In genomic region chr6:113427397-113427796, GRCm38 (mm10) we compare ENCODE assay signal across 9 mouse cellular contexts. TPM values are rescaled to one million over a fixed set of nuclear protein-coding genes. Genes with fewer than 3 reads are reported as not detected.
DNase-seq lines count a peak whose midpoint lies in the region; ATAC-seq and TF ChIP-seq lines count a peak whose summit lies in the region.
"Had no signal": no experiment of that assay in that cellular context is flagged by ENCODE, and none has a peak within 500 bp of the region (broad histone marks: within the 10 kb centered on the region; RNA-seq: fewer than 3 reads in every experiment).

No protein-coding gene starts in this region.

- H3K9ac ChIP-seq in midbrain, embryonic 11.5 days (ENCODE audit: low read length) = no peak overlapping the region
- H3K9ac ChIP-seq in midbrain, embryonic 13.5 days (replicated peaks) = no peak overlapping the region
- H3K9ac ChIP-seq in embryonic facial prominence, embryonic 11.5 days (replicated peaks; ENCODE audit: low read length) = no peak overlapping the region
- H3K9ac ChIP-seq: hindbrain, embryonic 15.5 days had no signal

- ATAC-seq in midbrain, embryonic 11.5 days (ENCODE audit: low FRiP score) = no peak
- no peak for ATAC-seq in midbrain, embryonic 13.5 days
- no peak for ATAC-seq in embryonic facial prominence, embryonic 11.5 days (replicated peaks; ENCODE audit: insufficient number of reproducible peaks, low FRiP score, low TSS enrichment, low read depth)
- peak; percentile 90 for ATAC-seq in megakaryocyte progenitor cell, adult 5-6 weeks (replicated peaks; ENCODE audit: poor library complexity)

- H3K36me3 ChIP-seq in midbrain, embryonic 11.5 days (ENCODE audit: control insufficient read depth, insufficient read depth, low read length) = no peaks in the 10 kb centered on the region
- H3K36me3 ChIP-seq in midbrain, embryonic 13.5 days = no peaks in the 10 kb centered on the region
- no peaks in the 10 kb centered on the region for H3K36me3 ChIP-seq in embryonic facial prominence, embryonic 11.5 days (replicated peaks; ENCODE audit: control insufficient read depth, insufficient read depth, low read depth, low read length)
- H3K36me3 ChIP-seq: hindbrain, embryonic 15.5 days had no signal

- H3K27ac ChIP-seq in cerebellum, adult 2 months (ENCODE audit: insufficient read depth, low read length) = no peak overlapping the region
- H3K27ac ChIP-seq in midbrain, embryonic 11.5 days (ENCODE audit: low read depth, low read length) = no peak overlapping the region
- H3K27ac ChIP-seq in midbrain, embryonic 13.5 days = no peak overlapping the region
- no peak overlapping the region for H3K27ac ChIP-seq in embryonic facial prominence, embryonic 11.5 days (replicated peaks; ENCODE audit: low read depth, low read length)
- H3K27ac ChIP-seq: hindbrain, embryonic 15.5 days had no signal

- intact Hi-C loops in left cerebral cortex, postnatal 25 days (cut with DNase I) = no loop called here

- no peak for TF ChIP-seq POLR2A in cerebellum, adult 2 months (IDR thresholded peaks at IDR 0.05; ENCODE audit: borderline replicate concordance, insufficient read depth, low read length)

- H3K9me3 ChIP-seq in midbrain, embryonic 11.5 days (ENCODE audit: control insufficient read depth, low read length) = no peaks in the 10 kb centered on the region; the same call in 1 of the 2 replicates
- H3K9me3 ChIP-seq in midbrain, embryonic 13.5 days = no peaks in the 10 kb centered on the region
- H3K9me3 ChIP-seq in embryonic facial prominence, embryonic 11.5 days (replicated peaks; ENCODE audit: control insufficient read depth, low read length) = no peaks in the 10 kb centered on the region
- H3K9me3 ChIP-seq: hindbrain, embryonic 15.5 days had no signal

- no peak overlapping the region for H3K4me2 ChIP-seq in midbrain, embryonic 11.5 days
- no peak overlapping the region for H3K4me2 ChIP-seq in midbrain, embryonic 13.5 days (replicated peaks)
- no peak overlapping the region for H3K4me2 ChIP-seq in embryonic facial prominence, embryonic 11.5 days (ENCODE audit: low read depth, low read length)
- H3K4me2 ChIP-seq: hindbrain, embryonic 15.5 days had no signal

- peak; percentile 52; the same call in 1 of the 2 replicates for TF ChIP-seq CTCF in cerebellum, adult 2 months (IDR thresholded peaks at IDR 0.05; ENCODE audit: borderline replicate concordance, insufficient read depth, low read depth, low read length)

- no peaks in the 10 kb centered on the region for H3K4me1 ChIP-seq in cerebellum, adult 2 months (ENCODE audit: control insufficient read depth, insufficient read depth, low read length)
- H3K4me1 ChIP-seq in midbrain, embryonic 11.5 days (ENCODE audit: control insufficient read depth, insufficient read depth, low read length) = no peaks in the 10 kb centered on the region
- no peaks in the 10 kb centered on the region for H3K4me1 ChIP-seq in midbrain, embryonic 13.5 days (replicated peaks)
- no peaks in the 10 kb centered on the region for H3K4me1 ChIP-seq in embryonic facial prominence, embryonic 11.5 days (ENCODE audit: control insufficient read depth, insufficient read depth, low read length)
- H3K4me1 ChIP-seq: hindbrain, embryonic 15.5 days had no signal

- H3K27me3 ChIP-seq in cerebellum, adult 2 months (ENCODE audit: control insufficient read depth, insufficient read depth, low read length) = no peaks in the 10 kb centered on the region
- no peaks in the 10 kb centered on the region for H3K27me3 ChIP-seq in midbrain, embryonic 11.5 days (ENCODE audit: control insufficient read depth, insufficient read depth, low read length)
- H3K27me3 ChIP-seq in midbrain, embryonic 13.5 days = no peaks in the 10 kb centered on the region
- H3K27me3 ChIP-seq in embryonic facial prominence, embryonic 11.5 days (ENCODE audit: control insufficient read depth, insufficient read depth, low read length) = no peaks in the 10 kb centered on the region
- H3K27me3 ChIP-seq: hindbrain, embryonic 15.5 days had no signal

- WGBS in cerebellum, adult 2 months = 64% methylated on average over 3 of the region's 3 CpGs
- 62% methylated on average over 3 of the region's 3 CpGs for WGBS in midbrain, embryonic 11.5 days
- 65% methylated on average over 3 of the region's 3 CpGs for WGBS in midbrain, embryonic 13.5 days
- WGBS in embryonic facial prominence, embryonic 11.5 days = 64% methylated on average over 3 of the region's 3 CpGs

- no peak overlapping the region for H3K4me3 ChIP-seq in cerebellum, adult 2 months (replicated peaks; ENCODE audit: insufficient read depth, low read depth, low read length)
- no peak overlapping the region for H3K4me3 ChIP-seq in midbrain, embryonic 11.5 days (ENCODE audit: low read depth, low read length)
- H3K4me3 ChIP-seq in midbrain, embryonic 13.5 days (replicated peaks) = no peak overlapping the region
- no peak overlapping the region for H3K4me3 ChIP-seq in embryonic facial prominence, embryonic 11.5 days (ENCODE audit: low read depth, low read length)
- H3K4me3 ChIP-seq: hindbrain, embryonic 15.5 days had no signal

- DNase-seq in cerebellum, adult 2 months = no peak
- DNase-seq in cerebellum, adult 9-10 months = no peak
- peak; percentile 92 for DNase-seq in midbrain, embryonic 11.5 days (ENCODE audit: low spot score, missing footprints)
- DNase-seq in embryonic facial prominence, embryonic 11.5 days (ENCODE audit: low spot score) = peak; percentile 54
- no peak for DNase-seq in ovary, postnatal 36 days (ENCODE audit: low spot score)
- no peak for DNase-seq in left cerebral cortex, postnatal 25 days (ENCODE audit: low spot score in 2 of 2)

RNA-seq across cellular contexts. Expression of gene Cidec, which starts 8.2 kb away (rescaled TPM):
- polyA plus RNA-seq in cerebellum, adult 2 months (2012; rRNA removed) = 0.10 and 0.30 TPM in 2 replicates
- polyA plus RNA-seq in midbrain, embryonic 11.5 days (2014; fragmentation: Nextera tagmentation; extraction: Ambion mirVana) = not detected in 2 replicates
- 0.12 TPM in 1 of 2 replicates, not detected in the other for polyA plus RNA-seq in midbrain, embryonic 13.5 days (2015; fragmentation: Nextera tagmentation; extraction: Ambion mirVana)
- not detected in 2 replicates for polyA plus RNA-seq in embryonic facial prominence, embryonic 11.5 days (2014; fragmentation: Nextera tagmentation; extraction: Ambion mirVana)
- total RNA-seq in megakaryocyte progenitor cell, adult 5-6 weeks (2015) = not detected in 2 replicates
- not detected in 2 replicates for total RNA-seq in megakaryocyte progenitor cell, adult 5-6 weeks (2017)
- total RNA-seq in left cerebral cortex, postnatal 25 days (2021) = not detected
- polyA plus RNA-seq: hindbrain, embryonic 15.5 days had no signal

RNA-seq across cellular contexts. Expression of gene Rpusd3, which starts 8.3 kb away (rescaled TPM):
- polyA plus RNA-seq in cerebellum, adult 2 months (2012; rRNA removed) = 37.4 and 45.9 TPM in 2 replicates
- 26.6 and 32.0 TPM in 2 replicates for polyA plus RNA-seq in midbrain, embryonic 11.5 days (2014; fragmentation: Nextera tagmentation; extraction: Ambion mirVana)
- 20.8 and 23.0 TPM in 2 replicates for polyA plus RNA-seq in midbrain, embryonic 13.5 days (2015; fragmentation: Nextera tagmentation; extraction: Ambion mirVana)
- polyA plus RNA-seq in embryonic facial prominence, embryonic 11.5 days (2014; fragmentation: Nextera tagmentation; extraction: Ambion mirVana) = 25.7 and 27.2 TPM in 2 replicates
- total RNA-seq in megakaryocyte progenitor cell, adult 5-6 weeks (2015) = 3.5 and 5.7 TPM in 2 replicates
- 9.2 and 11.8 TPM in 2 replicates for total RNA-seq in megakaryocyte progenitor cell, adult 5-6 weeks (2017)
- 10 to 100 TPM; 17.0 to 21.0 TPM for total RNA-seq in left cerebral cortex, postnatal 25 days (2021)

RNA-seq across cellular contexts. Expression of gene Jagn1, which starts 15.0 kb away (rescaled TPM):
- 58.4 and 61.0 TPM in 2 replicates for polyA plus RNA-seq in cerebellum, adult 2 months (2012; rRNA removed)
- polyA plus RNA-seq in midbrain, embryonic 11.5 days (2014; fragmentation: Nextera tagmentation; extraction: Ambion mirVana) = 73.1 and 75.0 TPM in 2 replicates
- polyA plus RNA-seq in midbrain, embryonic 13.5 days (2015; fragmentation: Nextera tagmentation; extraction: Ambion mirVana) = 84.3 and 87.6 TPM in 2 replicates
- 72.6 and 77.6 TPM in 2 replicates for polyA plus RNA-seq in embryonic facial prominence, embryonic 11.5 days (2014; fragmentation: Nextera tagmentation; extraction: Ambion mirVana)
- total RNA-seq in megakaryocyte progenitor cell, adult 5-6 weeks (2015) = 76.3 and 85.0 TPM in 2 replicates
- total RNA-seq in megakaryocyte progenitor cell, adult 5-6 weeks (2017) = 21.7 and 28.0 TPM in 2 replicates
- 10 to 100 TPM; 40.9 to 47.4 TPM for total RNA-seq in left cerebral cortex, postnatal 25 days (2021)

RNA-seq across cellular contexts. Expression of gene Il17re, which starts 30.9 kb away (rescaled TPM):
- 4.8 and 9.2 TPM in 2 replicates for polyA plus RNA-seq in cerebellum, adult 2 months (2012; rRNA removed)
- polyA plus RNA-seq in midbrain, embryonic 11.5 days (2014; fragmentation: Nextera tagmentation; extraction: Ambion mirVana) = 0.19 and 0.40 TPM in 2 replicates
- 0.13 TPM in 1 of 2 replicates, not detected in the other for polyA plus RNA-seq in midbrain, embryonic 13.5 days (2015; fragmentation: Nextera tagmentation; extraction: Ambion mirVana)
- polyA plus RNA-seq in embryonic facial prominence, embryonic 11.5 days (2014; fragmentation: Nextera tagmentation; extraction: Ambion mirVana) = 1.2 and 2.3 TPM in 2 replicates
- 0.44 and 1.2 TPM in 2 replicates for total RNA-seq in megakaryocyte progenitor cell, adult 5-6 weeks (2015)
- 0.21 and 0.34 TPM in 2 replicates for total RNA-seq in megakaryocyte progenitor cell, adult 5-6 weeks (2017)
- total RNA-seq in left cerebral cortex, postnatal 25 days (2021) = under 1 TPM; 0.34 to 0.66 TPM

RNA-seq across cellular contexts. Expression of gene Ttll3, which starts 38.3 kb away (rescaled TPM):
- 52.2 and 62.4 TPM in 2 replicates for polyA plus RNA-seq in cerebellum, adult 2 months (2012; rRNA removed)
- polyA plus RNA-seq in midbrain, embryonic 11.5 days (2014; fragmentation: Nextera tagmentation; extraction: Ambion mirVana) = 3.0 TPM in 2 replicates
- 10.8 and 11.4 TPM in 2 replicates for polyA plus RNA-seq in midbrain, embryonic 13.5 days (2015; fragmentation: Nextera tagmentation; extraction: Ambion mirVana)
- 2.2 and 2.7 TPM in 2 replicates for polyA plus RNA-seq in embryonic facial prominence, embryonic 11.5 days (2014; fragmentation: Nextera tagmentation; extraction: Ambion mirVana)
- 2.5 and 4.3 TPM in 2 replicates for total RNA-seq in megakaryocyte progenitor cell, adult 5-6 weeks (2015)
- 2.0 and 2.9 TPM in 2 replicates for total RNA-seq in megakaryocyte progenitor cell, adult 5-6 weeks (2017)
- total RNA-seq in left cerebral cortex, postnatal 25 days (2021) = 10 to 100 TPM; 11.5 to 13.1 TPM

Comparison
In these comparisons a context has a peak if more than half of its experiments do, and no peak if none do; other contexts are left out.
1. DNase-seq: peak in midbrain, embryonic 11.5 days (single experiment) and embryonic facial prominence, embryonic 11.5 days (single experiment); none in cerebellum, adult 2 months (0 of 2), cerebellum, adult 9-10 months (single experiment), ovary, postnatal 36 days (single experiment) and left cerebral cortex, postnatal 25 days (0 of 2).